Mouse (Mus musculus): ENCODE results near the gene Hdhd5. TPM values are rescaled to one million over a fixed set of nuclear protein-coding genes. Genes with fewer than 3 reads are reported as not detected.

The Hdhd5 gene
- polyA plus RNA-seq, 1 experiment from 2014 or later: 7.4 TPM

GRCm38 (mm10) chr6:120496544-120496943, 34.6 kb downstream of the Hdhd5 start:
- Histone ChIP-seq H3K4me2 (ENCODE audit: low read depth, low read length) (no peak overlapping the region), H3K9me3 (ENCODE audit: control insufficient read depth, low read length) (peaks cover 5% of the 10 kb centered on the region; the same call in 1 of the 2 replicates), H3K27ac (replicated peaks; ENCODE audit: low read depth, low read length) (no peak overlapping the region), H3K9ac (ENCODE audit: low read depth, low read length) (no peak overlapping the region), H3K4me3 (ENCODE audit: low read depth, low read length) (no peak overlapping the region), H3K4me1 (ENCODE audit: control insufficient read depth, insufficient read depth, low read length) (peaks cover 10% of the 10 kb centered on the region; the same call in 1 of the 2 replicates), H3K27me3 (replicated peaks; ENCODE audit: control insufficient read depth, insufficient read depth, low read length) (peaks cover 28% of the 10 kb centered on the region), H3K36me3 (ENCODE audit: control insufficient read depth, insufficient read depth, low read length) (no peaks in the 10 kb centered on the region)
- 34% methylated on average over 3 of the region's 3 CpGs for WGBS
- DNase-seq (ENCODE audit: low spot score): no peak
- no peak for ATAC-seq (ENCODE audit: low read depth)

DNA sequence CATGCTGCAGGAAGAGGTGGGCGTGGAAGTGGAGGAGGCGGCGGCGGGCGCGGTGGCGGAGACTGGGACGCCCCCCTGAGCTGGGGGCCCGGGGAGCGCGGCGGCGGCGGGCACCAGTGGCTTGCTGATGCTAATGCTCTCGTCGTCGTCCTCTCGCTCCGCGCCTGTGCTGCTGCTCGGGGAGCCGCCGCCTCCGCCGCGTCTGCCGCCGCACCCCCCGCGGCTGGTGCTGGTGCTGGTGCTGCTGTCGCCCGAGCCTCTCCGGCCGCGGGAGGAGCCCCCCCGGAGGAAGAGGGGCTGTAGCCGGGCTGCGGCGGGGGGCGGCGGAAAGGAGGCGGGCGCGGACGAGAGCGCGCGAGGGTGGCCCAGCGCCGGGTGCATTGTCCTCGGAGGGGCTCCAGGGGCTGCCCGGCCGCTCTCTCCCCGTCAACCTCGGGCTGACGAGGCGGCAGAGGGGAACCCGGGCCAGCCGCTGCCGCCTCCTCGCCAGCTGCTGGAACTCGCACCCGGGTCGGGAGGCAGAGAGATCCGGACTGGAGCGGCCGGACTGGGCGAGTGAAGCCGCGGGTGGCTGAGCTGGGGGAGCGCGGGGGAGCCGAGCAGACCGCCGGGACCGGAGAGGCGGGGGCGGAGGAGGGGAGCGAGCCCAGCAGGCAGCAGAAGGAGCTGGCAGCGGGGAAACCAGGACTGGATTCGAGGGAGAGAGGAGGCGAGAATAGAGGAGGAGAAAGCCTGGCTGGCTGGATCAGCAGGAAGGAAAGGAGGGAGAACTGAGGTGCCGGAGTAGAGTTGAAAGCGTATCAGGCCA, 37.5 kb downstream of the Hdhd5 start, which contains the start of gene Tmem121b:
Gene Tmem121b, minus strand, starts transcription at position 434 of the 808 bp plus-strand sequence.
- DNase-seq (ENCODE audit: low spot score) (peak; percentile 87), ATAC-seq (ENCODE audit: low read depth) (peak; percentile 87)
- Histone ChIP-seq H3K9me3 (ENCODE audit: control insufficient read depth, low read length) (no peaks in the 10 kb centered on the region), H3K27ac (replicated peaks; ENCODE audit: low read depth, low read length) (0 out of 2 replicates have a peak within 1 kb of the TSS, but pooled peaks have one; percentile 21), H3K27me3 (replicated peaks; ENCODE audit: control insufficient read depth, insufficient read depth, low read length) (peaks cover 34% of the 10 kb centered on the region), H3K9ac (ENCODE audit: low read depth, low read length) (peak within 1 kb of the TSS; percentile 66), H3K4me2 (ENCODE audit: low read depth, low read length) (peak within 1 kb of the TSS; percentile 98), H3K36me3 (ENCODE audit: control insufficient read depth, insufficient read depth, low read length) (no peaks in the 10 kb centered on the region), H3K4me1 (ENCODE audit: control insufficient read depth, insufficient read depth, low read length) (peaks cover 10% of the 10 kb centered on the region; the same call in 1 of the 2 replicates), H3K4me3 (ENCODE audit: low read depth, low read length) (peak within 1 kb of the TSS; percentile 69)
- WGBS: 2% methylated on average over 21 of the region's 84 CpGs

DNA sequence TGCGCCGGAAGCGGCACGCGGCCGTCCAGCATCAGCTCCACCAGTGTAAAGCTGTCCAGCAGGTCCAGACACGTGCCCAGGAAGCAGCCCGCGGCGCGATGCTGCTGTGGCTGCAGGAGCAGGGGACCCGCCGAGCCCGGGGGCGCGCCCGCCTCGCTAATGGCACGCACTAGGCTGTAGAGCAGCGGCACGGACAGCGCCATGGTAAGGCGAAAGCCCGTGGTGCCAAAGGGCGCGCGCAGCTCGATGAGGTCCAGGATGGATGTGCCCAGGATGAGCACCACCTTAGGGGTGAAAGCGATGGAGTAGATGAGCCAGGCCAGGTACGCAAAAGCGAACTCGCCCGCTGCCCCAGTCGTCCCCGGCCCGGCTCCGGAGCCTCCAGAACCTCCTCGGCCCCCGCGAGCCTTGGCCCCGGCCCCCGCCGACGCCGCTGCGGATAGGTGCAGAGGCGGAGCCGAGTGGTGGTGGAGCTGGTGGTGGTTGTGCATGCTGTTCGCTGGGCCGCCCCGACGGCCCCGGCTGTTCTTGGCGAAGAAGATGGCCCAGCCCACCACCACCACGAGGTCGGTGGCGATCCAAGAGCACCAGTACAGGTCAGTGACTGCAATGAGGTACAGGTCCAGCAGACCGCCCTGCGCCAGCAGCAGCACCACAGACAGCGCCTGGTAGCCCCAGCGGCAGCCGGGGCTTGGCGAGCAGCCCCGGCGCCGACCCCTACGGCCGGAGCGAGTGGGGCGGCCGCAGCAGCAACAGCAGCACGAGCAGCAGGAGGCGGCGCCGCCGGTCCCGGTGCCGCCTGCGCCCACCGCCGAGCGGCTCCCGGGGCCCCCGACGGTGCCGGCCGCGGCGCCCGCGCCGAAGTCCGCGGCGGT, 38.4 kb downstream of the Hdhd5 start:
- no peaks in the 10 kb centered on the region for H3K36me3 ChIP-seq (ENCODE audit: control insufficient read depth, insufficient read depth, low read length)
- H3K4me3 ChIP-seq (ENCODE audit: low read depth, low read length): peak overlapping the region; percentile 69
- no peak for DNase-seq (ENCODE audit: low spot score)
- ATAC-seq (ENCODE audit: low read depth): 0 out of 2 replicates have a peak, but pooled peaks have one; percentile 20
- H3K27ac ChIP-seq (replicated peaks; ENCODE audit: low read depth, low read length): no peak overlapping the region
- H3K9me3 ChIP-seq (ENCODE audit: control insufficient read depth, low read length): no peaks in the 10 kb centered on the region
- peak overlapping the region; percentile 98 for H3K4me2 ChIP-seq (ENCODE audit: low read depth, low read length)
- 2% methylated on average over 35 of the region's 95 CpGs for WGBS
- H3K9ac ChIP-seq (ENCODE audit: low read depth, low read length): peak overlapping the region; percentile 66
- peaks cover 10% of the 10 kb centered on the region; the same call in 1 of the 2 replicates for H3K4me1 ChIP-seq (ENCODE audit: control insufficient read depth, insufficient read depth, low read length)
- peaks cover 34% of the 10 kb centered on the region for H3K27me3 ChIP-seq (replicated peaks; ENCODE audit: control insufficient read depth, insufficient read depth, low read length)

DNA sequence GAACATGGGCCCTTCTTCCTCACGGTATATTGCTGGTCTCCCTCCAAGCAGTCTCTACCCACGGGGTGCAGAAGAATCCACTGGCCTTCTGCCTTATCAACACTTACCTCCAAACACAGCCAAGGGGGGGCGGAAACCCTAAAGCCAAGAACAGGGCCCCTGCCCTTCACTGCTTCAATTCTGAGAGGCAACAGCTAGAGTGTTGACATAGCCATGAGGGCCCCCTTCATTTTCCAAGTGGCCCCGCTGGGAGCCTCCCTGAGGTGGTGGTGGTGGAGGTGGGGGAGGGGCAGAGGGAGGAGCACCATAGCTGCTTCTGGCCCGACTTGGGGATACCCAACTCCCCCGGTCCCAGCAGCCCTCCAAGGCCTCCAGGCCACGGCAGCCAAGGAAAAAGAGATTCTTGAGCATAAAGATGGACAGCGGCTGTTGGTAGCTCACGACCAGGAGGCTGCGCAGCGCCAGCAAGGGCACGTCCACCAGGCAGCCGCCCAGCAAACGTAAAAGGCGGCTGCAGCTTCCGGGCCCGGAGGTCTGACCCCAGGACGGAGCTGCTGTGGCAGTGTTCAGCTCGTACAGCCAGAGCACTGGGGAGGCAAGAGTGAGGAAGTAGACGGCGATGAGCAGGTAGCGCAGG, 39.1 kb downstream of the Hdhd5 start:
- Histone ChIP-seq H3K9me3 (ENCODE audit: control insufficient read depth, low read length) (no peaks in the 10 kb centered on the region), H3K36me3 (ENCODE audit: control insufficient read depth, insufficient read depth, low read length) (no peaks in the 10 kb centered on the region), H3K27ac (replicated peaks; ENCODE audit: low read depth, low read length) (no peak overlapping the region), H3K9ac (ENCODE audit: low read depth, low read length) (peak overlapping the region; percentile 40; the same call in 1 of the 2 replicates), H3K4me2 (ENCODE audit: low read depth, low read length) (peak overlapping the region; percentile 98), H3K4me3 (ENCODE audit: low read depth, low read length) (peak overlapping the region; percentile 69), H3K27me3 (replicated peaks; ENCODE audit: control insufficient read depth, insufficient read depth, low read length) (peaks cover 34% of the 10 kb centered on the region), H3K4me1 (ENCODE audit: control insufficient read depth, insufficient read depth, low read length) (peaks cover 10% of the 10 kb centered on the region; the same call in 1 of the 2 replicates)
- ATAC-seq (ENCODE audit: low read depth) (no peak), DNase-seq (ENCODE audit: low spot score) (no peak)
- WGBS: 11% methylated on average over 14 of the region's 22 CpGs

GRCm38 (mm10) chr6:120491064-120491463, 40.1 kb downstream of the Hdhd5 start:
- ATAC-seq (ENCODE audit: low read depth) (no peak), DNase-seq (ENCODE audit: low spot score) (no peak)
- WGBS: 56% methylated on average over 7 of the region's 7 CpGs
- Histone ChIP-seq H3K27me3 (replicated peaks; ENCODE audit: control insufficient read depth, insufficient read depth, low read length) (peaks cover 34% of the 10 kb centered on the region), H3K4me3 (ENCODE audit: low read depth, low read length) (no peak overlapping the region), H3K9ac (ENCODE audit: low read depth, low read length) (no peak overlapping the region), H3K27ac (replicated peaks; ENCODE audit: low read depth, low read length) (no peak overlapping the region), H3K4me1 (ENCODE audit: control insufficient read depth, insufficient read depth, low read length) (peaks cover 10% of the 10 kb centered on the region; the same call in 1 of the 2 replicates), H3K36me3 (ENCODE audit: control insufficient read depth, insufficient read depth, low read length) (no peaks in the 10 kb centered on the region), H3K4me2 (ENCODE audit: low read depth, low read length) (no peak overlapping the region), H3K9me3 (ENCODE audit: control insufficient read depth, low read length) (no peaks in the 10 kb centered on the region)

DNA sequence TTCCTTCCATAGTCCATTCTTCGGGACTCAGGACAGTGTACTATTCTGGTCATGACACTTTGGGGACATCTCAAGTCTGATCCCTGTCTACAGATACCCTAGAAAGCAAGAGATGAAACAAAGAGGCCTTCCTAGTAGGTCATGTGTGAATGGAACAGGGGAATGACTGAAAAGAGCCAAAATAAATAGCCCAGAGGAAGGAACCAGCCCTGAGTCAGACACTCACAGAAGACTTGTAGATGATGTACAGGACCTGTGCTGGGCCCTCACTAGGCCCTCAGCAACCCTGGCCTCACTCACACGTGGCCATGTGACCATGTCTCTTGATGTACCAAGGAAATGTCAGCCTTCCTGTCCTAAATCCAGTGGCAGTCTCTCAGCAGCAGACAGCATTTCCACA, 41.7 kb downstream of the Hdhd5 start:
- Histone ChIP-seq H3K4me1 (ENCODE audit: control insufficient read depth, insufficient read depth, low read length) (peaks cover 10% of the 10 kb centered on the region; the same call in 1 of the 2 replicates), H3K9me3 (ENCODE audit: control insufficient read depth, low read length) (no peaks in the 10 kb centered on the region), H3K4me2 (ENCODE audit: low read depth, low read length) (no peak overlapping the region), H3K27ac (replicated peaks; ENCODE audit: low read depth, low read length) (no peak overlapping the region), H3K36me3 (ENCODE audit: control insufficient read depth, insufficient read depth, low read length) (no peaks in the 10 kb centered on the region), H3K27me3 (replicated peaks; ENCODE audit: control insufficient read depth, insufficient read depth, low read length) (peaks cover 26% of the 10 kb centered on the region), H3K4me3 (ENCODE audit: low read depth, low read length) (no peak overlapping the region), H3K9ac (ENCODE audit: low read depth, low read length) (no peak overlapping the region)
- WGBS: 76% methylated on average over 2 of the region's 2 CpGs
- ATAC-seq (ENCODE audit: low read depth) (no peak), DNase-seq (ENCODE audit: low spot score) (no peak)

DNA sequence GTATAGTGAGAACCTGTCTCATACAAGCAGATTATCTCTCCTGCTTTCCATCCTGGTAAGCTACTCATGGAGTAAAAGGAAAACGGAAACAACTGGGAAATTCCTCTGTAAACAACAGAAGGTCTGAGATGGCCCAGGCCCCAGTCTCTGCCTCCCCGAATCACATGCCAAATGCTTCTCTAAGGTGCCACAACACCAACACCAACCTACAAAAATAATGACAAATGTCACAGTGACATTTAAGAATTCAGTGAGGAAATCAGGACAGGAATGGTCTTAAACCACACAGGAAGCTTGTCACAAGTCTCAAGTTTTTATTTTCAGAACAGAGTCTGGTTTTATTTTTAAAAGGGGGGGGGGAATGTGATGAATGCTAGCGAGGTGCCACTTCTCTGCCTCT, 42.5 kb downstream of the Hdhd5 start:
- 63% methylated on average over 3 of the region's 3 CpGs for WGBS
- no peak overlapping the region for H3K27ac ChIP-seq (replicated peaks; ENCODE audit: low read depth, low read length)
- H3K4me2 ChIP-seq (ENCODE audit: low read depth, low read length): no peak overlapping the region
- H3K4me3 ChIP-seq (ENCODE audit: low read depth, low read length): no peak overlapping the region
- peaks cover 24% of the 10 kb centered on the region for H3K27me3 ChIP-seq (replicated peaks; ENCODE audit: control insufficient read depth, insufficient read depth, low read length)
- peaks cover 10% of the 10 kb centered on the region; the same call in 1 of the 2 replicates for H3K4me1 ChIP-seq (ENCODE audit: control insufficient read depth, insufficient read depth, low read length)
- no peak overlapping the region for H3K9ac ChIP-seq (ENCODE audit: low read depth, low read length)
- ATAC-seq (ENCODE audit: low read depth) (no peak), DNase-seq (ENCODE audit: low spot score) (no peak)
- H3K9me3 ChIP-seq (ENCODE audit: control insufficient read depth, low read length): no peaks in the 10 kb centered on the region
- no peaks in the 10 kb centered on the region for H3K36me3 ChIP-seq (ENCODE audit: control insufficient read depth, insufficient read depth, low read length)

GRCm38 (mm10) chr6:120486051-120486510, 45.0 kb downstream of the Hdhd5 start:
- no peak for DNase-seq (ENCODE audit: low spot score)
- WGBS: 52% methylated on average over 8 of the region's 8 CpGs
- Histone ChIP-seq H3K27ac (replicated peaks; ENCODE audit: low read depth, low read length) (no peak overlapping the region), H3K36me3 (ENCODE audit: control insufficient read depth, insufficient read depth, low read length) (peaks cover 10% of the 10 kb centered on the region; the same call in 1 of the 2 replicates), H3K9me3 (ENCODE audit: control insufficient read depth, low read length) (no peaks in the 10 kb centered on the region), H3K4me1 (ENCODE audit: control insufficient read depth, insufficient read depth, low read length) (no peaks in the 10 kb centered on the region), H3K27me3 (replicated peaks; ENCODE audit: control insufficient read depth, insufficient read depth, low read length) (peaks cover 1% of the 10 kb centered on the region; the same call in 1 of the 2 replicates), H3K9ac (ENCODE audit: low read depth, low read length) (no peak overlapping the region), H3K4me2 (ENCODE audit: low read depth, low read length) (no peak overlapping the region), H3K4me3 (ENCODE audit: low read depth, low read length) (no peak overlapping the region)
- ATAC-seq (ENCODE audit: low read depth): no peak

Measured in embryonic facial prominence, embryonic 14.5 days (tissue).